Mouse (Mus musculus): ENCODE results near the gene Arhgef17.

- TF ChIP-seq CTCF (IDR thresholded peaks at IDR 0.05; ENCODE audit: borderline replicate concordance, control insufficient read depth, extremely low read depth, insufficient read depth, low read length, poor library complexity) (no peak), POLR2A (IDR thresholded peaks at IDR 0.05; ENCODE audit: control insufficient read depth, extremely low read depth, insufficient read depth, low read length, poor library complexity) (no peak)
Measured at GRCm38 (mm10) chr7:100851481-100852356, 80.2 kb downstream of the Arhgef17 start.
